Mouse (Mus musculus): Measurements from ENCODE around the gene Anks4b. TPM values are rescaled to one million over a fixed set of nuclear protein-coding genes. Genes with fewer than 3 reads are reported as not detected.

Gene Anks4b
- not detected for polyA plus RNA-seq (2017; shearing (Covaris generic))

GRCm38 (mm10) chr7:120173603-120174244 lies at the start of gene Anks4b:
Gene Anks4b, plus strand, starts transcription at chr7:120173858.

DNA sequence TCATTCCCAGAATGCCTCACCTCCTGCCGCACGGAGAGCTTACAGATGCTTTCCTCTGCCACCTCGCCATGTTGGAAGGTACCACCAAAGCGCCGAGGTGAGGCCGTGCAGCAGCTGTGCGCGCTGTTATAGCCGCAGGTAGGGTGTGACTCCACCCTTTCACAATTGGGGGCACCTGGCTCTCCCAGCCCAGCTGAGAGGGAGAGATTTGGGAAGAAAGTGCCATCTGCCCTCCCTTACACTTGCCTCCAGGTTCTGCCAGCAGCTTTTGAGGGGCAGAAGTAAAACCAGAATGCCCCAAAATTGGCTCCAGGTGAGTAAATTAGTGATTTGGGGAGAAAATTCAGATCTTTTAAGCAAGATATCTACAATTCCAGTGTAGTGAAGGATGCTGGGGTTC lies 28.5 kb upstream of the Anks4b start, which contains the start of gene Zp2:
Zp2 (minus strand) TSS at position 101 of the 400 bp plus-strand sequence.

DNA sequence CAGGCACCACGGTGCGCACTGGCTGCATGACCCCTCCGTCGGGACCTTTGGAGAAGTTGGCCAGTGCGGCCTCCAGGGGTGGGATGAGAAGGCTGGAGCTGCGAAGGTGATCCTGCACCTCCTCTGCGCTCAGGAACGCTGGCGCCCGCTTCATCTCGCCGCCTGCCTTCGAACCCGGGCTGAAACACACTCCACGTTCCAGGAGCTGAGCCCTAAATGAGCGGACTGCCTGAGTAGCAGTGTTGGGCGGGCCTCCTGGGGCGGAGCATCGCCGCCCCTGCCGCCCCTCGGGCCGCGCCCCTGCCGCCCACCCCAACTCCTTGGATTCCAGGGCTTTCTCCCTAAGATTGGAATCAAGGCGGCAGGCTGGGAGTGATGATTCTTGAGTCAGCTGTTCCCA lies 28.1 kb downstream of the Anks4b start, which contains the start of gene Crym:
Crym (minus strand) TSS at position 341 of the 400 bp plus-strand sequence.

DNA sequence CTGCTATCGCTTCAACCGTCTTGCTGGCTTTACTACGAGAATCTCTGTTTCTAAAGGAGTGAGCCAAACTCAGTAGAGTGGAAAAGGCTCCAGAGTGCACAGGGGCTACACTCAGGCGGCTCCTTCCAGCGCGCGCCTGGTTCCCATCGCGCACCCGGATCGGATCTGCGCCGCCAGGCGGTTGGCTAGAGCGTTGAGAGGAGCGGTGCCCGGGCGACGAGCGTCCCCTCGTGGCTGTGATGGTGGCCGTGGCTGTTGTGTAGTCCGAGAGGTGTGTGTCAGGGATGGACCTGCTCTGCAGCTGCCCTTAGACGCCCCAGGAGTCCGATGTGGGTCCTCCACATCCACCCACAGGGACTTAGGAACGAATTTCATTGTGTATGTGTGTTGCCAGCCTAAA lies 30.1 kb downstream of the Anks4b start, which contains the start of gene Abca14:
Abca14 (plus strand) TSS at position 173 of the 400 bp plus-strand sequence.

Other genes with a start within 250 kb of the Anks4b start
- 0.27 TPM for gene Dnah3, start 78.6 kb upstream of the Anks4b start, polyA plus RNA-seq (2017; shearing (Covaris generic))
- 11.4 TPM for gene Tmem159, start 71.5 kb upstream of the Anks4b start, polyA plus RNA-seq (2017; shearing (Covaris generic))
- not detected for gene Zp2, start 28.6 kb upstream of the Anks4b start, polyA plus RNA-seq (2017; shearing (Covaris generic))
- gene Crym, start 28.3 kb downstream of the Anks4b start, polyA plus RNA-seq (2017; shearing (Covaris generic)), result not detected
- 0.18 TPM for gene Abca14, start 30.1 kb downstream of the Anks4b start, polyA plus RNA-seq (2017; shearing (Covaris generic))
- gene Abca15, start 154.8 kb downstream of the Anks4b start, polyA plus RNA-seq (2017; shearing (Covaris generic)), result not detected
- gene Abca16, start 235.8 kb downstream of the Anks4b start, polyA plus RNA-seq (2017; shearing (Covaris generic)), result not detected